Mouse (Mus musculus) kidney, postnatal 10 days (tissue): ENCODE measurements at regions not wholly inside any gene's neighbourhood (a gene's known extent, or its start where the extent isn't known, plus 50 kb on each side); places are given as distances from the start of the nearest gene placed in this dataset.

Experiments
- DNase-seq: peaks from one replicate; pipeline ENCODE4 v3.0.0; 2021; ENCODE audit warnings: mixed read lengths

GRCm38 (mm10) chr7:72027006-72027405 is 279.4 kb downstream of the Mctp2 start:
- DNase-seq, result peak; percentile 45

- DNase-seq, result no peak
Measured at GRCm38 (mm10) chr7:72009115-72009514, 297.3 kb downstream of the Mctp2 start.

GRCm38 (mm10) chr7:72004311-72004710 is 302.1 kb downstream of the Mctp2 start:
- no peak for DNase-seq

- no peak for DNase-seq
Measured at GRCm38 (mm10) chr7:71992526-71992925, 313.9 kb downstream of the Mctp2 start.

GRCm38 (mm10) chr7:71991835-71992234 is 314.6 kb downstream of the Mctp2 start:
- DNase-seq, result no peak

- peak; percentile 30 for DNase-seq
Measured at GRCm38 (mm10) chr7:71991206-71991605, 315.2 kb downstream of the Mctp2 start.

GRCm38 (mm10) chr7:71966015-71966414 is 340.4 kb downstream of the Mctp2 start:
- peak; percentile 26 for DNase-seq

- DNase-seq, result peak; percentile 47
Measured at GRCm38 (mm10) chr7:71963456-71963855, 343.0 kb downstream of the Mctp2 start.

- DNase-seq, result no peak
Measured at GRCm38 (mm10) chr7:71962851-71963250, 343.6 kb downstream of the Mctp2 start.

- DNase-seq, result peak; percentile 86
Measured at GRCm38 (mm10) chr7:71960453-71961230, 345.8 kb downstream of the Mctp2 start.

GRCm38 (mm10) chr7:71946548-71946947 is 359.9 kb downstream of the Mctp2 start:
- DNase-seq, result no peak

GRCm38 (mm10) chr7:71943078-71944042 is 363.0 kb downstream of the Mctp2 start:
- DNase-seq, result no peak

- DNase-seq, result no peak
Measured at GRCm38 (mm10) chr7:71937731-71938130, 368.7 kb downstream of the Mctp2 start.

- DNase-seq, result peak; percentile 60
Measured at GRCm38 (mm10) chr7:71936690-71937089, 369.7 kb downstream of the Mctp2 start.
